Mouse (Mus musculus): Measurements from ENCODE around the gene Slc39a11. TPM values are rescaled to one million over a fixed set of nuclear protein-coding genes. Genes with fewer than 3 reads are reported as not detected.

Gene Slc39a11
- total and polyA plus RNA-seq, 2 experiments from 2014 or later, result 40.4 to 62.5 TPM

GRCm38 (mm10) chr11:113597632-113598031 is 52.2 kb downstream of the Slc39a11 start:
- H3K36me3 ChIP-seq (ENCODE audit: insufficient read depth, low read length), result no peaks in the 10 kb centered on the region
- no peak overlapping the region for H3K27ac ChIP-seq (ENCODE audit: low read depth, low read length)
- H3K4me3 ChIP-seq (ENCODE audit: low read depth, low read length), result no peak overlapping the region
- ATAC-seq (ENCODE audit: low FRiP score), result no peak
- TF ChIP-seq CTCF (IDR thresholded peaks at IDR 0.05), result no peak
- 88% methylated on average over 3 of the region's 3 CpGs for WGBS
- H3K4me1 ChIP-seq (ENCODE audit: insufficient read depth, low read length), result no peaks in the 10 kb centered on the region
- no peak overlapping the region for H3K9ac ChIP-seq (replicated peaks; ENCODE audit: low read length, poor library complexity, severe bottlenecking)
- DNase-seq (ENCODE audit: low spot score), result no peak
- no peaks in the 10 kb centered on the region for H3K9me3 ChIP-seq (ENCODE audit: low read length)
- H3K27me3 ChIP-seq (ENCODE audit: insufficient read depth, low read length), result no peaks in the 10 kb centered on the region
- no peak overlapping the region for H3K4me2 ChIP-seq (ENCODE audit: low read depth, low read length, poor library complexity, severe bottlenecking)

DNA sequence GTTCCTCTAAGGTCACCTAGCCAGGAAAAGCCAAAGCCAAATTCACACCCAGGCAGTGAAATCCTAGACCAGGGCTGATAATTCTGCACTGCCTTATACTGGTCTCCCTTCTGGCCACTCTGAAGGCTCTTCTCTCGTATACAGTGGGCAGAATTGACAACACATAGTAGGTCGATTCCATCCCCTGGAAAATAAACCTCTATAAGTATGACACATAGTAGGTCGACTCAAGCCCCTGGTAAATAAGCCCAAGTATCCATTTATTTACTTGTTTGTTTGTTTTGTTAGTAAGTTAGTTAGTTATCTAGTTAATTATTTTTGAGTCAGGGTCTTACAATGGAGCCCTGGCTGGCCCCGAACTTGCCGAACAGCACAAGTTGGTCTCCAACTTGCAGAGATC is 54.7 kb downstream of the Slc39a11 start:
- H3K9me3 ChIP-seq (ENCODE audit: low read length), result no peaks in the 10 kb centered on the region
- no peak overlapping the region for H3K4me2 ChIP-seq (ENCODE audit: low read depth, low read length, poor library complexity, severe bottlenecking)
- no peaks in the 10 kb centered on the region for H3K36me3 ChIP-seq (ENCODE audit: insufficient read depth, low read length)
- no peaks in the 10 kb centered on the region for H3K27me3 ChIP-seq (ENCODE audit: insufficient read depth, low read length)
- ATAC-seq (ENCODE audit: low FRiP score) (no peak), DNase-seq (ENCODE audit: low spot score) (no peak)
- H3K27ac ChIP-seq (ENCODE audit: low read depth, low read length), result no peak overlapping the region
- TF ChIP-seq CTCF (IDR thresholded peaks at IDR 0.05), result no peak
- 86% methylated on average over 5 of the region's 5 CpGs for WGBS
- no peak overlapping the region for H3K4me3 ChIP-seq (ENCODE audit: low read depth, low read length)
- H3K4me1 ChIP-seq (ENCODE audit: insufficient read depth, low read length), result no peaks in the 10 kb centered on the region
- H3K9ac ChIP-seq (replicated peaks; ENCODE audit: low read length, poor library complexity, severe bottlenecking), result no peak overlapping the region

GRCm38 (mm10) chr11:113588936-113589335 is 60.9 kb downstream of the Slc39a11 start:
- WGBS, result 70% methylated on average over 3 of the region's 3 CpGs
- DNase-seq (ENCODE audit: low spot score), result no peak
- no peak overlapping the region for H3K4me3 ChIP-seq (ENCODE audit: low read depth, low read length)
- no peak overlapping the region for H3K9ac ChIP-seq (replicated peaks; ENCODE audit: low read length, poor library complexity, severe bottlenecking)
- H3K27ac ChIP-seq (ENCODE audit: low read depth, low read length), result no peak overlapping the region
- no peaks in the 10 kb centered on the region for H3K36me3 ChIP-seq (ENCODE audit: insufficient read depth, low read length)
- no peak overlapping the region for H3K4me2 ChIP-seq (ENCODE audit: low read depth, low read length, poor library complexity, severe bottlenecking)
- no peaks in the 10 kb centered on the region for H3K27me3 ChIP-seq (ENCODE audit: insufficient read depth, low read length)
- TF ChIP-seq CTCF (IDR thresholded peaks at IDR 0.05), result no peak
- no peaks in the 10 kb centered on the region for H3K9me3 ChIP-seq (ENCODE audit: low read length)
- no peak for ATAC-seq (ENCODE audit: low FRiP score)
- H3K4me1 ChIP-seq (ENCODE audit: insufficient read depth, low read length), result no peaks in the 10 kb centered on the region

DNA sequence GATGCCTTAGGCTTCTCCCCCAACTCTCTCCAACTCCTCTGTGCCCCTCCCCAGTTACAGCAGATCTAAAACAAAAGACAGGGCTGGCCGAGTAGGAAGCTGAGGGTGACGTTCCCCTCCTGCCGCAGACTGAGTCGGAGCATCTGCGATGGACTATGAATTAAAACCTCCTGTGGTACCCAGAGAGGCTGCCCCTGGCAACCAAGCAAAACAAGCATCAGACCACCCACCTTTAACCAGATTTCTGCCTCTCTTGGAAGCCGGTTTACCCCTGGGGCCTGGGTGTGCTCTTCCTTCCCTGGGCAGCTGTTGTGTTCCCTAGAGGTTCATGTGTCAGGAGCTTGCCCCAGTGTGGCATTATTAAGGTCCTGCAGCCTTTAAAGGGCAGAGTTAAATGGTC is 63.5 kb downstream of the Slc39a11 start:
- Histone ChIP-seq H3K27ac (ENCODE audit: low read depth, low read length) (no peak overlapping the region), H3K9ac (replicated peaks; ENCODE audit: low read length, poor library complexity, severe bottlenecking) (no peak overlapping the region), H3K27me3 (ENCODE audit: insufficient read depth, low read length) (no peaks in the 10 kb centered on the region), H3K4me3 (ENCODE audit: low read depth, low read length) (no peak overlapping the region), H3K4me1 (ENCODE audit: insufficient read depth, low read length) (no peaks in the 10 kb centered on the region), H3K9me3 (ENCODE audit: low read length) (no peaks in the 10 kb centered on the region), H3K4me2 (ENCODE audit: low read depth, low read length, poor library complexity, severe bottlenecking) (no peak overlapping the region), H3K36me3 (ENCODE audit: insufficient read depth, low read length) (no peaks in the 10 kb centered on the region)
- TF ChIP-seq CTCF (IDR thresholded peaks at IDR 0.05), result no peak
- ATAC-seq (ENCODE audit: low FRiP score) (no peak), DNase-seq (ENCODE audit: low spot score) (peak; percentile 14)
- WGBS, result 26% methylated on average over 6 of the region's 6 CpGs

DNA sequence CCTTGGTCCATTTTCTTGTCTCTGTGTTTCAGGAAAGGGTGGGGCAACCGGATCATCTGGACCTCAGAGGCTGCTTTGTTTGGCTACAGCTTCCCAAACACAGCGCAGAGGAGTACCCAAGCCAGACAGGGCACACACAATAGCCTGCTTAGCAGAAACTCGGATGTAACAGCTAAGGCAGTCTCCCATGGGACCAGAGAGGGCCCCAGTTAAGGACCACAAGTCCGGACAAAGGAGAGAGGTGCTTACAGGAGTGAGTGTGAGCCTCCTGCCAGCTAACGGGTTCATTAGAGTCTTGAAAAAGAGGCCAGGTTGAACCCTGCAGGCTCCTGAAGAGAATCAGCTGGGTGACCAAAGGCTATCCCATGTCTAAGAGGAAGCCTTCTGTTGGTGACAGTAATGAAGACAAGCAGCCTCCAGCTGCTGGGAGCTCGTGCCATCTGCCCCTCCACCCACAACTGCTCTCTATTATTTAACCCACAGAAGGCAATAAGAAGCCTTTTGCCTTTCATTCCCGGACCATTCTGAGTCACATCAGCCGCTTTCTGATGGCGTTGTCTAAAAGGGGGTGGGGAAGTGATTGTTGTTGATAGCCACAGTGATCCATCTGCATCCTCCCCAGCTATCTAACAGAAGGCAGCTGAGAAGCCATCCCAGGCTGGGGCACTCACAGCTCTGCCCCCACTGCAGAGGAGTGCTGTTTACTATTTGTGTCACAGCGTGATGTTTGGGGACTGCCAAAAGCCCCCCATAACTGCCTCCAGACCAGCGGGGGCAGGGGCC is 65.8 kb downstream of the Slc39a11 start:
- TF ChIP-seq CTCF (IDR thresholded peaks at IDR 0.05), result no peak
- no peak overlapping the region for H3K4me2 ChIP-seq (ENCODE audit: low read depth, low read length, poor library complexity, severe bottlenecking)
- H3K4me1 ChIP-seq (ENCODE audit: insufficient read depth, low read length), result no peaks in the 10 kb centered on the region
- whole genome bisulfite sequencing, result 43% methylated on average over 11 of the region's 11 CpGs
- H3K9me3 ChIP-seq (ENCODE audit: low read length), result no peaks in the 10 kb centered on the region
- no peak overlapping the region for H3K4me3 ChIP-seq (ENCODE audit: low read depth, low read length)
- DNase-seq (ENCODE audit: low spot score), result peak; percentile 60
- H3K36me3 ChIP-seq (ENCODE audit: insufficient read depth, low read length), result no peaks in the 10 kb centered on the region
- no peaks in the 10 kb centered on the region for H3K27me3 ChIP-seq (ENCODE audit: insufficient read depth, low read length)
- H3K9ac ChIP-seq (replicated peaks; ENCODE audit: low read length, poor library complexity, severe bottlenecking), result no peak overlapping the region
- H3K27ac ChIP-seq (ENCODE audit: low read depth, low read length), result no peak overlapping the region
- ATAC-seq (ENCODE audit: low FRiP score), result no peak

DNA sequence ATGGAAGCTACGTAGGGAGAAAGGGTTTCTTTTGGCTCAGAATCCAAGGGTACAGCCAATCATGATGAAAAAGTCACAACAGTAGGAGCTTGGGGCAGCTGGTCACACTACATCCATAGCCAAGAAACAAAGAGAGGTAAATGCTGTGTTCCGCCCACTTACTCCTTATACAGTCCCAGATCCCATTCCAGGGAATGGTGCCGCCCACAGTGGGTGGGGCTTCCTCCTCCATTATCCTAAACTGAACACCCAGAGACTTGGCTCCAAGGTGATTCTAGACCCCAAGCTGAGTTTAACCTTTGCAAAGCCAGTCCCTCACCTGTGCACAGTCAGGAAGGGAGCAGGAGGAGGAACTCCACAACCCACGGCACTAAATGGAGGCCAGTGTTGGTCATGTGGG is 72.7 kb downstream of the Slc39a11 start:
- ATAC-seq (ENCODE audit: low FRiP score), result no peak
- no peak overlapping the region for H3K27ac ChIP-seq (ENCODE audit: low read depth, low read length)
- TF ChIP-seq CTCF (IDR thresholded peaks at IDR 0.05), result no peak
- H3K36me3 ChIP-seq (ENCODE audit: insufficient read depth, low read length), result no peaks in the 10 kb centered on the region
- H3K4me3 ChIP-seq (ENCODE audit: low read depth, low read length), result no peak overlapping the region
- no peaks in the 10 kb centered on the region for H3K9me3 ChIP-seq (ENCODE audit: low read length)
- 80% methylated on average over 4 of the region's 4 CpGs for WGBS
- no peaks in the 10 kb centered on the region for H3K27me3 ChIP-seq (ENCODE audit: insufficient read depth, low read length)
- H3K4me2 ChIP-seq (ENCODE audit: low read depth, low read length, poor library complexity, severe bottlenecking), result no peak overlapping the region
- no peak for DNase-seq (ENCODE audit: low spot score)
- no peak overlapping the region for H3K9ac ChIP-seq (replicated peaks; ENCODE audit: low read length, poor library complexity, severe bottlenecking)
- peaks cover 6% of the 10 kb centered on the region; the same call in 1 of the 2 replicates for H3K4me1 ChIP-seq (ENCODE audit: insufficient read depth, low read length)

All from midbrain, postnatal 0 days (tissue).